Mouse (Mus musculus) hindbrain, embryonic 16.5 days (tissue): ENCODE results near the gene Gna11. TPM values are rescaled to one million over a fixed set of nuclear protein-coding genes. Genes with fewer than 3 reads are reported as not detected.
A peak's percentile ranks its signal among the peaks of the same experiment; 100 is the strongest.

Experiments used
- ATAC-seq: fragments of 200-750 bp; cut with Nextera tagmentation; 2 replicates; pipeline ENCODE4 v1.8.0; 2017; ENCODE audit warnings: moderate TSS enrichment, moderate library complexity
- H3K27ac ChIP-seq: fragments of 300-500 bp; sonication (generic); 2 replicates; pipeline ENCODE4 v1.5.1; 2014; ENCODE audit warnings: low read depth, mild to moderate bottlenecking, control low read depth, low read length, moderate library complexity
- H3K27me3 ChIP-seq: fragments of 300-500 bp; sonication (generic); replicated peaks from 2 replicates; pipeline ENCODE4 v1.6.1; 2014; ENCODE audit warnings: low read length; ENCODE audit not compliant: control insufficient read depth, insufficient read depth
- H3K36me3 ChIP-seq: fragments of 300-500 bp; sonication (generic); 2 replicates; pipeline ENCODE4 v1.6.1; 2014; ENCODE audit warnings: mild to moderate bottlenecking, low read length, moderate library complexity, mixed read lengths; ENCODE audit not compliant: control insufficient read depth, insufficient read depth
- H3K4me1 ChIP-seq: fragments of 300-500 bp; sonication (generic); 2 replicates; pipeline ENCODE4 v1.6.1; 2014; ENCODE audit warnings: low read depth, low read length; ENCODE audit not compliant: control insufficient read depth, insufficient read depth
- H3K4me2 ChIP-seq: fragments of 300-500 bp; sonication (generic); 2 replicates; pipeline ENCODE4 v1.6.1; 2014; ENCODE audit warnings: mild to moderate bottlenecking, low read length, control low read depth, moderate library complexity
- H3K4me3 ChIP-seq: fragments of 300-500 bp; sonication (generic); 2 replicates; pipeline ENCODE4 v1.5.1; 2014; ENCODE audit warnings: mild to moderate bottlenecking, low read length, control low read depth, moderate library complexity
- H3K9ac ChIP-seq: fragments of 300-500 bp; sonication (generic); 2 replicates; pipeline ENCODE4 v1.6.1; 2014; ENCODE audit warnings: low read depth, mild to moderate bottlenecking, control low read depth, low read length, moderate library complexity
- H3K9me3 ChIP-seq: fragments of 300-500 bp; sonication (generic); 2 replicates; pipeline ENCODE4 v1.6.1; 2014; ENCODE audit warnings: mild to moderate bottlenecking, low read length, moderate library complexity; ENCODE audit not compliant: control insufficient read depth
- WGBS: fragments of 180-500 bp; shearing (Covaris S2); extraction: QIAGEN DNeasy Blood & Tissue Kit; methylation state at CpG from one replicate; pipeline ENCODE4 v1.1.7; 2014; 5-methylcytosine and 5-hydroxymethylcytosine counted together
- polyA plus RNA-seq: library from polyadenylated mRNA; unstranded; fragments of >200 nt; fragmentation: Nextera tagmentation; extraction: Ambion mirVana; gene quantifications from 2 replicates; pipeline ENCODE4 v1.2.1, GENCODE M21; 2015

Gna11 gene
- polyA plus RNA-seq, 1 experiment from 2014 or later: 96.0 TPM

DNA sequence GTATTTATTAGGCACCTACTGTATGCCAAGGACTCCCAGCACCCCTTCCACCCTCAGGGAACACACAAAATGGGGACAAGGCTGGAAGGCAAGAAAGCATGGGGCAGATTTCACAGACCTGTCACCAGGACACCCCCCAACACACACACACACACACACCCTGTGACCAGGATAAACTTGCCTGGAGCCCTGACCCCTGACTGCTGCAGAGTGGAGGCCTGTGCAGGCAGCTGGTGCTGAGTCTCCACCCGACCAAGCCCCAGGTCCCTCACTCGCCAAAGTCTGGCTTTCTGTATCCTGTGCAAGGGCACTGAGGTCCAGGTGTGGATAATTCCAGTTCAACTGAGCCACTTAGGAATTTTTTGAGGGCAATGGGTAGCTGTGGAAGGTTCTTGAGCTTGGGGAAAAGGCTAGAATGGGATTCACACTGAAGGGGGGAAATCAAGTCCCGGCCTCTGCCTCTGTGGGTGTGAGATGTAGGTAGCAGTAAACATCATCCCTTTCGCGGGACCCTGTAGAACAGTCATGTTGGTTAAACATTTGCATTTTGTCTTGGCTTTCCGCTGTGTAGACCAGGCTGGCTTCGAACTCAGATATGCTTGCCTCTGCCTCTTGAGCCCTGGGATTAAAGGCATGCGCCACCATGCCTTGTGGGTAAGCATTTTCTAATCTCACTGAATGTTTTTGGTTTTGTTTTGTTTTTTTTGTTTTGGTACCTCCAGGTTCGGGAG, 24.7 kb upstream of the Gna11 start:
- H3K27ac ChIP-seq: no peak overlapping the region
- no peak overlapping the region for H3K9ac ChIP-seq
- peaks cover 15% of the 10 kb centered on the region for H3K36me3 ChIP-seq
- H3K9me3 ChIP-seq: no peaks in the 10 kb centered on the region
- H3K27me3 ChIP-seq: peaks cover 13% of the 10 kb centered on the region; the same call in 1 of the 2 replicates
- 49% methylated on average over 9 of the region's 9 CpGs for WGBS
- no peak overlapping the region for H3K4me3 ChIP-seq
- peaks cover 34% of the 10 kb centered on the region for H3K4me1 ChIP-seq
- no peak overlapping the region for H3K4me2 ChIP-seq
- ATAC-seq: no peak

DNA sequence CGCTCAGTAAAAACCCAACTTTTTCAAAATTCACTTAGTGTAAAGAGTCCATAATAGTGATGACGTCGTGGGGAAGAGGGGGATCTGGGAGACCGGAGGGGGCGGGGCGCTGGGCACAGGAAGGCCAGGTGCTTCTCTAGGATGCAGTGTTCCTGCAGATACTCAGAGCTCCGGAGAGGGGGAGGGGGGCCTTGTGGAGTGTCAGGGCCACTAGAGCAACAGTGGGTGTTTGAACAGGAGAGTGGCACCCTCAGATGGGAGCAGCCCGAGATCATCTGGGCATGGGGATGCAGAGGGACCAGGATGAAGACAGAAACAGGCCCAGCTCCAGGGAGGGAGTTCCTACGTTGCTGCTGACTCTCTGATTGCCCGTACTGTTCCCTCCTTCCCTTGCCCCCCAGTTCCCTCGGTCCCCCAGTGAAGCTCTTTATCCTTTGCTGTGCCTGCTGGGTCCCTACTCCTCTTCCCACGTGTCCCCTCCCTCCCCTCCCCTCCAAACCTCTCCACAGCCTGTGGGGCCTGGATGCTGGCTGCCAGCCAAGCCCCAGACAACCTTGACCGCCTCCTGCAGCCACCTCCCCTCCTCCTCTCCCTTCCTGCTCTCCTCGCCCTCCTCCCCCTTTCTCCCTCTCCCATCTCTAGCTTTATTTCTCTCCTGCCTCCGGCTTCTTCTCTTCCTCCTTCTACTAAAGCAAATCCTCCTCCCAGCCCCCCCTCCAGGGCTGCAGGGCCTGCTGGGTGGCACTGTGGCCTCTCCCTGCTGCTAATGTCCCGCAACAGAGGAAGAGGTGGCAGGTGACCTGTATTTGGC, 23.6 kb upstream of the Gna11 start:
- 13% methylated on average over 16 of the region's 16 CpGs for WGBS
- no peak for ATAC-seq
- peak overlapping the region; percentile 44; the same call in 1 of the 2 replicates for H3K9ac ChIP-seq
- peaks cover 10% of the 10 kb centered on the region; the same call in 1 of the 2 replicates for H3K27me3 ChIP-seq
- H3K36me3 ChIP-seq: peaks cover 16% of the 10 kb centered on the region
- peak overlapping the region; percentile 31; the same call in 1 of the 2 replicates for H3K27ac ChIP-seq
- H3K4me2 ChIP-seq: peak overlapping the region; percentile 11; the same call in 1 of the 2 replicates
- no peak overlapping the region for H3K4me3 ChIP-seq
- H3K4me1 ChIP-seq: peaks cover 43% of the 10 kb centered on the region
- no peaks in the 10 kb centered on the region for H3K9me3 ChIP-seq

DNA sequence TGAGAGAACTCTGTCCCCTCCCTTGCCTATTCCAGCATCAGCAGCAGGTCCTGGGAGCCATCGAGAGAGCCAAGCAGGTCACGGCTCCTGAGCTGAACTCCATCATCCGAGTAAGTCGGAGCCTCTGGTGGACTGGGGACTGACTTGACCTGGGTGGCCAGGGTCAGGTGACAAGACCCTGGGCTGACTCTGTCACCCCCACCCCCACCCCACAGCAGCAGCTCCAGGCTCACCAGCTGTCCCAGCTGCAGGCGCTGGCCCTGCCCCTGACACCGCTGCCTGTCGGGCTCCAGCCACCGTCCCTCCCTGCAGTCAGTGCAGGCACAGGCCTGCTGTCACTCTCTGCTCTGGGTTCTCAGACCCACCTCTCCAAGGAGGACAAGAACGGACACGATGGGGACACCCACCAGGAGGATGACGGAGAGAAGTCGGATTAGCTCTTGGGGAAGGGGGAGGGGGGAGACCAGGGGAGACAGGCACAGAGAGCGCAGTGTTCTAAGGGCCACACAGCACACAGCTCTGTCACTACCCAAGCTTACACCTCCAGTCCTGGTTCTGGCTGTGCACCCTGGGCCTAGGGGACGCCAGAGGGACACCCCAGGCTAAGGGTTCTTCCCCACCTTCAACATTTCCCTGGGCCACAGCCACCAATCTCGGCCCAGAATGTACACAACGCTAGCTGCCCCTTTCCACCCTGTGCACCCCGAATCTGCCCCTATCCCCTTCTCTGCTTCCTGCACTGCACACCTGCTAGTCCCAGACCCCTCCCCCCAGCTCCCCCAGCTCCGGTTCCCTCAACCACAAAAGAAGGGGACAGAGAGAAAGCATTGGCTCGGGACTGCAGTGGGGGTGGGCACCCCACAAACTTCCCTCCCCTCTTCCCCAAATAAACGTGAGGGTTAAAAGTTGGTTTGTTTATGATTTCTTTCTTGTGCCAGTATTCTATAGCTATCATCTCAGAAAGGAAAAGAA, 20.6 kb upstream of the Gna11 start:
- H3K4me2 ChIP-seq: no peak overlapping the region
- no peak overlapping the region for H3K27ac ChIP-seq
- no peak for ATAC-seq
- no peak overlapping the region for H3K9ac ChIP-seq
- peaks cover 16% of the 10 kb centered on the region for H3K36me3 ChIP-seq
- 34% methylated on average over 20 of the region's 20 CpGs for WGBS
- H3K27me3 ChIP-seq: peaks cover 10% of the 10 kb centered on the region; the same call in 1 of the 2 replicates
- H3K4me3 ChIP-seq: no peak overlapping the region
- peaks cover 49% of the 10 kb centered on the region for H3K4me1 ChIP-seq
- no peaks in the 10 kb centered on the region for H3K9me3 ChIP-seq

- H3K27ac ChIP-seq: no peak overlapping the region
- no peak overlapping the region for H3K9ac ChIP-seq
- peaks cover 10% of the 10 kb centered on the region; the same call in 1 of the 2 replicates for H3K27me3 ChIP-seq
- peaks cover 16% of the 10 kb centered on the region for H3K36me3 ChIP-seq
- H3K4me3 ChIP-seq: no peak overlapping the region
- WGBS: 27% methylated on average over 10 of the region's 10 CpGs
- H3K4me1 ChIP-seq: peaks cover 45% of the 10 kb centered on the region
- H3K4me2 ChIP-seq: no peak overlapping the region
- no peak for ATAC-seq
- H3K9me3 ChIP-seq: no peaks in the 10 kb centered on the region
These were observed 19.7 kb upstream of the Gna11 start for GRCm38 (mm10) chr10:81564734-81565133.

DNA sequence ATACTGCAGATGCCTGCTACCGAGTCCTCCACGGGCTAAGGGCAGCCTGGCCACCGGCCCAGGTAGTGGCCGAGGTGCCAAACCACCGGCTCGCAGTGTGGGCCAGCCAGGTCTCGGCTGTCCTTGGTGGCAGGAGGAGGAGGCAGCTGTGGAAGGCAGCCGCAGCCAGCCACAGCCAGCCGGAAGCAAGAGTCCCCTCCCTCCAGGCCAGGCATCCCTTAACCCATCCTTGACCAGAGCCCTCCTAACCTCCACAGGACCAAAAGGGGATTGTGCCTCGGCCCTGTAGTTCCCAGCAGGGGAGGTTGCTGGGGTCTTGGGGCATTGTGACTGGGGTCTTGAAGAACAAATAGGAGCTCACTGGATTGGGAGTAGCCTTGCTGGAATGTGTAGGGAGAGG, 19.2 kb upstream of the Gna11 start:
- ATAC-seq: no peak
- Histone ChIP-seq H3K9ac (peak overlapping the region; percentile 39), H3K9me3 (no peaks in the 10 kb centered on the region), H3K4me3 (peak overlapping the region; percentile 27), H3K27ac (peak overlapping the region; percentile 13; the same call in 1 of the 2 replicates), H3K4me1 (peaks cover 45% of the 10 kb centered on the region), H3K36me3 (peaks cover 16% of the 10 kb centered on the region), H3K27me3 (peaks cover 10% of the 10 kb centered on the region; the same call in 1 of the 2 replicates), H3K4me2 (peak overlapping the region; percentile 48)
- 8% methylated on average over 10 of the region's 10 CpGs for WGBS

- no peak for ATAC-seq
- Histone ChIP-seq H3K4me3 (no peak overlapping the region), H3K36me3 (peaks cover 16% of the 10 kb centered on the region), H3K9me3 (no peaks in the 10 kb centered on the region), H3K27me3 (peaks cover 10% of the 10 kb centered on the region; the same call in 1 of the 2 replicates), H3K27ac (no peak overlapping the region), H3K9ac (no peak overlapping the region; the same call in 1 of the 2 replicates), H3K4me1 (peaks cover 43% of the 10 kb centered on the region), H3K4me2 (peak overlapping the region; percentile 48)
- WGBS: 40% methylated on average over 6 of the region's 6 CpGs
These were observed 18.5 kb upstream of the Gna11 start for GRCm38 (mm10) chr10:81563481-81563880.

DNA sequence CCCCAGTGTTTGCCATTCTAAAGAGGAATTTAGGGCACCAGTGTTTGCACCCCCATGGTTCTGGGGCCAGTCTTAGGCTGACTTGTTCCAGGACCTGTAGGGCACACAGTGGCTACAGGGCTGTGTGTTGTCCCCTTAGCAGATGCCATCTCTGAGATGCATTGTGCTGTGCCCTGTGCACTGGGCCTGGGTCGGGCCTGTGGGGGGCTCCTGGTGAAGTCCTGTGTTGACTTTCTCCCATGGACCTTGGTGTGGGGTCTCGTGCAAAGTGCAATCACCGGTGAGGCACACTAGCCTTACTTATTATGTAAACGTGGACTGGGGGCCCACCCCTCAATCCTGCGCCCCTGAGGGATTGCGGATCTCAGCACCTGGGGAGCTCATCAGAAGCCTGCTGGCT, 17.4 kb upstream of the Gna11 start:
- ATAC-seq: no peak
- Histone ChIP-seq H3K4me3 (no peak overlapping the region), H3K27me3 (peaks cover 10% of the 10 kb centered on the region; the same call in 1 of the 2 replicates), H3K9ac (peak overlapping the region; percentile 14; the same call in 1 of the 2 replicates), H3K27ac (no peak overlapping the region), H3K9me3 (no peaks in the 10 kb centered on the region), H3K4me1 (peaks cover 40% of the 10 kb centered on the region), H3K36me3 (peaks cover 16% of the 10 kb centered on the region), H3K4me2 (peak overlapping the region; percentile 15; the same call in 1 of the 2 replicates)
- WGBS: 75% methylated on average over 6 of the region's 6 CpGs

GRCm38 (mm10) chr10:81560719-81561459, 15.9 kb upstream of the Gna11 start:
- peak overlapping the region; percentile 94 for H3K4me2 ChIP-seq
- peak overlapping the region; percentile 100 for H3K9ac ChIP-seq
- H3K36me3 ChIP-seq: peaks cover 11% of the 10 kb centered on the region
- peaks cover 10% of the 10 kb centered on the region; the same call in 1 of the 2 replicates for H3K27me3 ChIP-seq
- no peak overlapping the region; the same call in 1 of the 2 replicates for H3K27ac ChIP-seq
- 23% methylated on average over 16 of the region's 16 CpGs for WGBS
- no peak for ATAC-seq
- no peaks in the 10 kb centered on the region for H3K9me3 ChIP-seq
- H3K4me3 ChIP-seq: peak overlapping the region; percentile 88
- H3K4me1 ChIP-seq: peaks cover 40% of the 10 kb centered on the region
